ENCODE assay signal across 25 mouse cellular contexts in the genomic region with DNA sequence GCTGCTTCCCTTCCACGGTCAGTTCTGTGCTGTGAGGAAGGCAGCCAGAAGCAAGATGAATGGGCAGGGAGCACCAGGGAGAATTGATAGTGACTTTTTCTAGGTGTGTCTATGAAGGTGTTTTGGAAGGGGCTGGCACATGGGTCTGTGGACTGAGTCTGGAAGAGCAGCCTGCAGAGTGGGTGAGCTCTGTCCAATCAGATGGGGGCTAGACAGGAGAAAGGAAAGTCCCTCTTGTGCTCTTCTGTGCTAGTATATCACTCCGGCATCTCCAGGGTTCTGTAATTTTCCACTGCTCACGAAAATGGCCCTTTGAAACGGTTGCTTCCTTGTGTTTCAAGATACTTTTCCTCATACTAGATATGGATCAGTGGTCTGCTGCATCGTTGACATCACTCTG. TPM values are rescaled to one million over a fixed set of nuclear protein-coding genes. Genes with fewer than 3 reads are reported as not detected.
DNase-seq lines count a peak whose midpoint lies in the region; ATAC-seq lines count a peak whose summit lies in the region.
"Had no signal": no experiment of that assay in that cellular context is flagged by ENCODE, and none has a peak within 500 bp of the region (broad histone marks: within the 10 kb centered on the region; RNA-seq: fewer than 3 reads in every experiment).

A gene (plus strand): TSS at position 301 of the 400 bp plus-strand sequence.

- no peaks in the 10 kb centered on the region for H3K9me3 ChIP-seq in heart, embryonic 10.5 days
- no peaks in the 10 kb centered on the region for H3K9me3 ChIP-seq in kidney, embryonic 15.5 days (replicated peaks)
- no peaks in the 10 kb centered on the region for H3K9me3 ChIP-seq in intestine, embryonic 15.5 days
- no peaks in the 10 kb centered on the region for H3K9me3 ChIP-seq in limb, embryonic 10.5 days (replicated peaks)
- no peaks in the 10 kb centered on the region for H3K9me3 ChIP-seq in midbrain, embryonic 10.5 days (replicated peaks)
- H3K9me3 ChIP-seq: embryonic facial prominence, embryonic 10.5 days; forebrain, embryonic 13.5 days; heart, embryonic 12.5 days; hindbrain, embryonic 10.5 days had no signal

- H3K9ac ChIP-seq in kidney, embryonic 15.5 days, result no peak within 1 kb of the TSS
- no peak within 1 kb of the TSS for H3K9ac ChIP-seq in intestine, embryonic 15.5 days
- H3K9ac ChIP-seq: forebrain, embryonic 13.5 days; forebrain, postnatal 0 days; heart, embryonic 12.5 days; hindbrain, embryonic 14.5 days had no signal

- no peak for ATAC-seq in kidney, embryonic 15.5 days (replicated peaks; ENCODE audit: low FRiP score)
- ATAC-seq in intestine, embryonic 15.5 days, result no peak
- ATAC-seq: activated CD4-positive, CD25-positive, alpha-beta regulatory T cell, adult 4 months; forebrain, embryonic 13.5 days; forebrain, postnatal 0 days had no signal

- DNase-seq in heart, embryonic 10.5 days (ENCODE audit: low spot score), result peak; percentile 43
- DNase-seq in heart, adult 8-10 months (ENCODE audit: low spot score), result no peak
- no peak for DNase-seq in kidney, postnatal 36 days
- DNase-seq in limb, embryonic 10.5 days (ENCODE audit: low spot score), result peak; percentile 11
- no peak for DNase-seq in midbrain, embryonic 10.5 days (ENCODE audit: low spot score)
- no peak for DNase-seq in embryo, embryonic 9.5 days (ENCODE audit: extremely low spot score)
- DNase-seq: adrenal gland, postnatal 25 days; cerebellum, adult 18-20 months; cerebellum, adult 9-11 months; cerebellum, postnatal 36 days; forebrain, postnatal 0 days; gastrocnemius, postnatal 14 days had no signal

- WGBS in heart, embryonic 10.5 days, result 71% methylated on average over 5 of the region's 5 CpGs
- 63% methylated on average over 5 of the region's 5 CpGs for WGBS in kidney, embryonic 15.5 days
- 66% methylated on average over 5 of the region's 5 CpGs for WGBS in intestine, embryonic 15.5 days
- whole genome bisulfite sequencing in limb, embryonic 10.5 days, result 82% methylated on average over 5 of the region's 5 CpGs
- WGBS in midbrain, embryonic 10.5 days, result 84% methylated on average over 5 of the region's 5 CpGs

- H3K36me3 ChIP-seq in heart, embryonic 10.5 days, result no peaks in the 10 kb centered on the region
- no peaks in the 10 kb centered on the region for H3K36me3 ChIP-seq in kidney, embryonic 15.5 days
- H3K36me3 ChIP-seq in intestine, embryonic 15.5 days, result no peaks in the 10 kb centered on the region
- H3K36me3 ChIP-seq in limb, embryonic 10.5 days, result no peaks in the 10 kb centered on the region
- H3K36me3 ChIP-seq in midbrain, embryonic 10.5 days, result no peaks in the 10 kb centered on the region
- H3K36me3 ChIP-seq: embryonic facial prominence, embryonic 10.5 days; heart, embryonic 12.5 days; hindbrain, embryonic 10.5 days had no signal

- H3K27ac ChIP-seq in heart, embryonic 10.5 days, result no peak within 1 kb of the TSS
- 0 out of 2 replicates have a peak within 1 kb of the TSS, but pooled peaks have one; percentile 13 for H3K27ac ChIP-seq in kidney, embryonic 15.5 days
- H3K27ac ChIP-seq in intestine, embryonic 15.5 days, result no peak within 1 kb of the TSS
- H3K27ac ChIP-seq in limb, embryonic 10.5 days, result no peak within 1 kb of the TSS
- no peak within 1 kb of the TSS for H3K27ac ChIP-seq in midbrain, embryonic 10.5 days (replicated peaks)
- H3K27ac ChIP-seq: embryonic facial prominence, embryonic 10.5 days; forebrain, embryonic 13.5 days; hindbrain, embryonic 10.5 days; hindbrain, embryonic 14.5 days had no signal

- H3K27me3 ChIP-seq in heart, embryonic 10.5 days (ENCODE audit: insufficient read depth, poor library complexity, severe bottlenecking), result no peaks in the 10 kb centered on the region
- no peaks in the 10 kb centered on the region for H3K27me3 ChIP-seq in kidney, embryonic 15.5 days
- H3K27me3 ChIP-seq in intestine, embryonic 15.5 days (replicated peaks), result no peaks in the 10 kb centered on the region
- H3K27me3 ChIP-seq in limb, embryonic 10.5 days (ENCODE audit: low read depth, poor library complexity, severe bottlenecking), result no peaks in the 10 kb centered on the region
- no peaks in the 10 kb centered on the region; the same call in 1 of the 2 replicates for H3K27me3 ChIP-seq in midbrain, embryonic 10.5 days (ENCODE audit: low read depth, poor library complexity, severe bottlenecking)
- H3K27me3 ChIP-seq: heart, embryonic 12.5 days had no signal

- no peaks in the 10 kb centered on the region for H3K4me1 ChIP-seq in heart, embryonic 10.5 days
- no peaks in the 10 kb centered on the region; the same call in 1 of the 2 replicates for H3K4me1 ChIP-seq in kidney, embryonic 15.5 days
- H3K4me1 ChIP-seq in intestine, embryonic 15.5 days (replicated peaks), result 0 out of 2 replicates have a peak, but pooled peaks cover 6% of the 10 kb centered on the region
- no peaks in the 10 kb centered on the region; the same call in 1 of the 2 replicates for H3K4me1 ChIP-seq in limb, embryonic 10.5 days
- peaks cover 6% of the 10 kb centered on the region for H3K4me1 ChIP-seq in midbrain, embryonic 10.5 days
- H3K4me1 ChIP-seq: embryonic facial prominence, embryonic 10.5 days; heart, embryonic 12.5 days had no signal

- no peak within 1 kb of the TSS for H3K4me3 ChIP-seq in heart, embryonic 10.5 days
- H3K4me3 ChIP-seq in kidney, embryonic 15.5 days (replicated peaks), result no peak within 1 kb of the TSS
- H3K4me3 ChIP-seq in intestine, embryonic 15.5 days (replicated peaks), result no peak within 1 kb of the TSS
- H3K4me3 ChIP-seq in limb, embryonic 10.5 days, result no peak within 1 kb of the TSS
- no peak within 1 kb of the TSS for H3K4me3 ChIP-seq in midbrain, embryonic 10.5 days
- H3K4me3 ChIP-seq: embryonic facial prominence, embryonic 10.5 days; forebrain, embryonic 13.5 days; heart, embryonic 12.5 days; hindbrain, embryonic 10.5 days had no signal

- H3K4me2 ChIP-seq in kidney, embryonic 15.5 days, result no peak within 1 kb of the TSS
- H3K4me2 ChIP-seq in intestine, embryonic 15.5 days (replicated peaks), result no peak within 1 kb of the TSS
- H3K4me2 ChIP-seq: forebrain, embryonic 13.5 days; heart, embryonic 12.5 days; hindbrain, embryonic 14.5 days had no signal

RNA-seq across cellular contexts. Expression of the gene that starts here (rescaled TPM):
- not detected in 2 replicates for polyA plus RNA-seq in heart, embryonic 10.5 days (2016; fragmentation: Nextera tagmentation; extraction: Ambion mirVana)
- not detected for total RNA-seq in heart, adult 8-10 months (2022)
- polyA plus RNA-seq in kidney, embryonic 15.5 days (2015; fragmentation: Nextera tagmentation; extraction: Ambion mirVana), result 2.6 and 3.4 TPM in 2 replicates
- 21.4 and 28.0 TPM in 2 replicates for polyA plus RNA-seq in intestine, embryonic 15.5 days (2015; fragmentation: Nextera tagmentation; extraction: Ambion mirVana)
- polyA plus RNA-seq in limb, embryonic 10.5 days (2016; fragmentation: Nextera tagmentation; extraction: Ambion mirVana), result not detected in 2 replicates
- polyA plus RNA-seq in midbrain, embryonic 10.5 days (2016; fragmentation: Nextera tagmentation; extraction: Ambion mirVana), result not detected in 2 replicates
- total RNA-seq: adrenal gland, adult 18-20 months; adrenal gland, postnatal 25 days; gastrocnemius, adult 18-20 months; gastrocnemius, postnatal 14 days; heart, postnatal 25 days; MEL had no signal
- polyA plus RNA-seq: activated CD4-positive, CD25-positive, alpha-beta regulatory T cell, adult 4 months; C2C12; forebrain, embryonic 13.5 days; forebrain, postnatal 0 days; heart, embryonic 12.5 days; hindbrain, embryonic 10.5 days; hindbrain, embryonic 14.5 days had no signal

Comparison
In these comparisons a context has a peak if more than half of its experiments do, and no peak if none do; other contexts are left out.
1. Peak in DNase-seq in heart, embryonic 10.5 days; RNA of the gene not detected or under 1 TPM.
2. Peak in DNase-seq in limb, embryonic 10.5 days; RNA of the gene not detected or under 1 TPM.